11 mouse cellular contexts compared by ENCODE assay signal in the genomic region with DNA sequence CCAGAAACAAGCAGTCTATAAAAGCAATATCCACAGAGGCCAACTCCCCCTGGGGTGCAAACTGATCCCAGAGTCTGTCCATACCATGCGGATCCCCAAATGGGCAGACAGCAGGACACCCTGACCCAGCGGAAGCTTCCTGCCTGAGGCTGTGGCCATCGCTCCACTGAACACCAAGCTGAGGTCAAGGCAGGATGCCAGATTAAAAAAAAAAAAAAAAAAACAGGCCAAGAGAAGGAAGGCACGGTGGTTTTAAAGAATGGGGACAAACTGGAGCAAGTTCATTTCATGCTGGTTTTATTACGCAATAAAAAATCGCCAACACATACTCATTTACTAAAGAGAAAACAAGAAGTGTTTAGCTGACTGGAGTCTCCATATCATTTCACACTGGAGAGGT.
DNase-seq lines count a peak whose midpoint lies in the region; ATAC-seq and TF ChIP-seq lines count a peak whose summit lies in the region.
"Had no signal": no experiment of that assay in that cellular context is flagged by ENCODE, and none has a peak within 500 bp of the region (broad histone marks: within the 10 kb centered on the region; RNA-seq: fewer than 3 reads in every experiment).

No protein-coding gene starts in this region.

- peak; percentile 28; the same call in 1 of the 2 replicates for ATAC-seq in lung, embryonic 16.5 days (ENCODE audit: low read depth)
- peak; percentile 68 for ATAC-seq in granulocyte monocyte progenitor cell, adult 5-6 weeks (replicated peaks; ENCODE audit: poor library complexity, severe bottlenecking)
- ATAC-seq in megakaryocyte progenitor cell, adult 5-6 weeks (replicated peaks; ENCODE audit: poor library complexity): peak; percentile 65
- ATAC-seq in hindbrain, embryonic 12.5 days (ENCODE audit: low FRiP score): no peak
- ATAC-seq: intestine, embryonic 15.5 days had no signal

- H3K4me3 ChIP-seq in lung, embryonic 16.5 days (ENCODE audit: low read length): no peak overlapping the region
- H3K4me3 ChIP-seq in cerebellum, adult 2 months (replicated peaks; ENCODE audit: insufficient read depth, low read depth, low read length): no peak overlapping the region
- H3K4me3 ChIP-seq in thymus, adult 2 months (ENCODE audit: control insufficient read depth, insufficient read depth, low read length): no peak overlapping the region
- no peak overlapping the region for H3K4me3 ChIP-seq in hindbrain, embryonic 12.5 days
- H3K4me3 ChIP-seq: erythroblast, embryonic 14.5 days; heart, embryonic 12.5 days; intestine, embryonic 15.5 days had no signal

- no peaks in the 10 kb centered on the region for H3K36me3 ChIP-seq in lung, embryonic 16.5 days (ENCODE audit: control insufficient read depth, insufficient read depth, low read length)
- no peaks in the 10 kb centered on the region for H3K36me3 ChIP-seq in thymus, adult 2 months (ENCODE audit: control insufficient read depth, insufficient read depth, low read length)
- no peaks in the 10 kb centered on the region for H3K36me3 ChIP-seq in hindbrain, embryonic 12.5 days
- H3K36me3 ChIP-seq: heart, embryonic 12.5 days; intestine, embryonic 15.5 days had no signal

- no peaks in the 10 kb centered on the region for H3K27me3 ChIP-seq in lung, embryonic 16.5 days (ENCODE audit: control insufficient read depth, insufficient read depth, low read depth, low read length)
- H3K27me3 ChIP-seq in cerebellum, adult 2 months (ENCODE audit: control insufficient read depth, insufficient read depth, low read length): no peaks in the 10 kb centered on the region
- H3K27me3 ChIP-seq in thymus, adult 2 months (ENCODE audit: control insufficient read depth, insufficient read depth, low read length): no peaks in the 10 kb centered on the region
- no peaks in the 10 kb centered on the region for H3K27me3 ChIP-seq in hindbrain, embryonic 12.5 days
- H3K27me3 ChIP-seq: intestine, embryonic 15.5 days had no signal

- H3K9me3 ChIP-seq in lung, embryonic 16.5 days (ENCODE audit: control insufficient read depth, low read length): no peaks in the 10 kb centered on the region
- H3K9me3 ChIP-seq in hindbrain, embryonic 12.5 days (replicated peaks): no peaks in the 10 kb centered on the region
- H3K9me3 ChIP-seq: heart, embryonic 12.5 days; intestine, embryonic 15.5 days had no signal

- no peak overlapping the region for H3K4me2 ChIP-seq in lung, embryonic 16.5 days (ENCODE audit: low read depth, low read length)
- no peak overlapping the region for H3K4me2 ChIP-seq in hindbrain, embryonic 12.5 days (replicated peaks)
- H3K4me2 ChIP-seq: heart, embryonic 12.5 days; intestine, embryonic 15.5 days had no signal

- TF ChIP-seq POLR2A in cerebellum, adult 2 months (IDR thresholded peaks at IDR 0.05; ENCODE audit: borderline replicate concordance, insufficient read depth, low read length): no peak
- TF ChIP-seq POLR2A in thymus, adult 2 months (IDR thresholded peaks at IDR 0.05; ENCODE audit: control insufficient read depth, extremely low read depth, insufficient read depth, low read length, poor library complexity): no peak

- DNase-seq in lung, postnatal 36 days: no peak
- DNase-seq in cerebellum, adult 2 months: peak; percentile 14 to 48
- DNase-seq in thymus, adult 2 months: no peak
- DNase-seq: thymus, postnatal 25 days had no signal

- TF ChIP-seq CTCF in cerebellum, adult 2 months (IDR thresholded peaks at IDR 0.05; ENCODE audit: borderline replicate concordance, insufficient read depth, low read depth, low read length): no peak
- TF ChIP-seq CTCF in thymus, adult 2 months (IDR thresholded peaks at IDR 0.05; ENCODE audit: borderline replicate concordance, control insufficient read depth, extremely low read depth, insufficient read depth, low read length, poor library complexity): no peak

- H3K9ac ChIP-seq in lung, embryonic 16.5 days (ENCODE audit: low read length): no peak overlapping the region
- no peak overlapping the region for H3K9ac ChIP-seq in hindbrain, embryonic 12.5 days
- H3K9ac ChIP-seq: heart, embryonic 12.5 days; intestine, embryonic 15.5 days had no signal

- H3K4me1 ChIP-seq in lung, embryonic 16.5 days (replicated peaks; ENCODE audit: control insufficient read depth, insufficient read depth, low read length): peaks cover 11% of the 10 kb centered on the region
- peaks cover 3% of the 10 kb centered on the region for H3K4me1 ChIP-seq in cerebellum, adult 2 months (ENCODE audit: control insufficient read depth, insufficient read depth, low read length)
- no peaks in the 10 kb centered on the region for H3K4me1 ChIP-seq in thymus, adult 2 months (replicated peaks; ENCODE audit: control insufficient read depth, insufficient read depth, low read length)
- H3K4me1 ChIP-seq in hindbrain, embryonic 12.5 days: no peaks in the 10 kb centered on the region
- H3K4me1 ChIP-seq: intestine, embryonic 15.5 days had no signal

- WGBS in lung, embryonic 16.5 days: 52% methylated on average over 6 of the region's 6 CpGs
- WGBS in cerebellum, adult 2 months: 10% methylated on average over 6 of the region's 6 CpGs
- 41% methylated on average over 6 of the region's 6 CpGs for WGBS in thymus, adult 2 months
- WGBS in hindbrain, embryonic 12.5 days: 61% methylated on average over 6 of the region's 6 CpGs

- H3K27ac ChIP-seq in lung, embryonic 16.5 days (ENCODE audit: low read length): no peak overlapping the region
- H3K27ac ChIP-seq in cerebellum, adult 2 months (ENCODE audit: insufficient read depth, low read length): no peak overlapping the region
- H3K27ac ChIP-seq in thymus, adult 2 months (ENCODE audit: control insufficient read depth, insufficient read depth, low read length): no peak overlapping the region
- H3K27ac ChIP-seq in hindbrain, embryonic 12.5 days: no peak overlapping the region
- H3K27ac ChIP-seq: intestine, embryonic 15.5 days had no signal

Comparison
In these comparisons a context has a peak if more than half of its experiments do, and no peak if none do; other contexts are left out.
1. DNase-seq: peak in cerebellum, adult 2 months (2 of 2); none in lung, postnatal 36 days (single experiment) and thymus, adult 2 months (single experiment).